Mouse (Mus musculus) C2C12 (cell line): Measurements from ENCODE around the gene Tiparp.

Experiments used
- CEBPB ChIP-seq: IDR thresholded peaks from one replicate; pipeline ENCODE4 v1.6.1; 2011; ENCODE audit warnings: low read depth, mild to moderate bottlenecking, control low read depth, moderate library complexity
- CTCF ChIP-seq: IDR thresholded peaks from one replicate; pipeline ENCODE4 v1.5.1; 2011; ENCODE audit not compliant: control insufficient read depth, insufficient read depth, insufficient read length
- USF1 ChIP-seq: IDR thresholded peaks from one replicate; pipeline ENCODE4 v1.6.1; 2011; ENCODE audit warnings: low read depth, mild to moderate bottlenecking, control low read depth, moderate library complexity

DNA sequence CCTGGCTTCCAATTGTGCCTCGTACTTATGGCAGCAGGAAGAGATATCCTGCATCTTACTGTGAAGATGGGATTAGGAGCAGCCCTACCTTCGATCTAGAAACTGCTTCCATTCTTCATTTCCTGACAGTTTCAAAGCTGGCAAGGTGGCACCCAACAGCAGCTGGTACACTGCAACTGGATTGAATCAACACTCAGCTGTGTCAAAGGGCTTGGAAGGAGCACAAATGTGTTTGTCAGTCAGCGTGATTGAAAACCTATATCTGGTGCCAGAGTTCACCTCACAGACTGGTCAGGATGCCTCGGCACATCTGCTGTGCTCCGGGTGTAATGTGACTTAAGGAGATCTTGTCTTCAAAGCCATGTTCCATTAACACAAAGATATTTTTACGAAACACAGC is 47.5 kb upstream of the Tiparp start:
- TF ChIP-seq CTCF (no peak), CEBPB (no peak), USF1 (no peak)
